Mouse (Mus musculus): ENCODE measurements at regions not wholly inside any gene's neighbourhood (a gene's known extent, or its start where the extent isn't known, plus 50 kb on each side); places are given as distances from the start of the nearest gene placed in this dataset.

DNA sequence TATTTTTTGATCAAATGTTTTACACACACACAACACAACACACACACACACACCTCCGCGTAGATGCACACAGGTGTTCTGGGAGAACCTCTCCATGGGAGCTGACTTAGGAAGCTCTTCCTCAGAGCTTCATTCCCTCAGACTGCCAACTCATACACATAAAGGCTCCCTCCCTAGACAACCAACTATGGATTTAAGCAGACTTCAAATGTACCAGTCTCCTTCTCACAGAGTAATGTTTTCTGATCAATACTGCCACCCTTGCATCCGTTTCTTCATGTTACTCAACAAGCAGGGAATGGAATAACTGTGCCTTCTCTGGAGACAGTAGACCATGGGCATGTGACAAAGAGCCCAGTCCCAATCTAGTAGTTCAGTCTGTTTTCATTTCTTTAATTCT lies 219.0 kb downstream of the Mef2c start:
- Histone ChIP-seq H3K27me3 (replicated peaks; ENCODE audit: control insufficient read depth, insufficient read depth, low read length) (no peaks in the 10 kb centered on the region), H3K9ac (ENCODE audit: low read length) (peak overlapping the region; percentile 100), H3K9me3 (replicated peaks; ENCODE audit: control insufficient read depth, low read length) (no peaks in the 10 kb centered on the region), H3K27ac (ENCODE audit: low read depth, low read length) (peak overlapping the region; percentile 100), H3K4me1 (ENCODE audit: control insufficient read depth, insufficient read depth, low read length) (no peaks in the 10 kb centered on the region), H3K36me3 (ENCODE audit: control insufficient read depth, insufficient read depth, low read length) (peaks cover 9% of the 10 kb centered on the region; the same call in 1 of the 2 replicates), H3K4me3 (ENCODE audit: low read depth, low read length) (peak overlapping the region; percentile 78), H3K4me2 (ENCODE audit: low read length) (peak overlapping the region; percentile 86)
- DNase-seq (ENCODE audit: low spot score) (peak; percentile 63), ATAC-seq (no peak)
- WGBS = 6% methylated on average over 3 of the region's 3 CpGs

DNA sequence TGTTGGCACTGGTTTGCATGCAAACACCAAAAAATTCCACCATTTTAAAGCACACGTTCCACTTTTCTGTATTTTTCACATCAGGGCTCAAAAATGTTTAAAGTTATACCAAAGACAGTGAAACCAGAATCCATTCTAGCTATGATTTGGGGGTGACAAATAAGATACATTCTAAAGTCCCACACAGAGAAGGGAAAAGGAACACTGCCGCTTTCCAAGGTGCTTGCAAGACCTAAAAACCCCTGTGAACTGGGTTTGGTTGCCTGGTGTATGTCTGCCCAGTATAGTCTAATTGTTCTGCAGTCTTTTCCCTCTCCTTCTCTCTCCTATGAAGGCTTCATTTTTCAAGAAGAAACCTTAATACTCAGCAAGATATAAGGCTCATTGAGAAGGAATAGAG lies 219.6 kb downstream of the Mef2c start:
- Histone ChIP-seq H3K9ac (ENCODE audit: low read length) (peak overlapping the region; percentile 100), H3K4me2 (ENCODE audit: low read length) (peak overlapping the region; percentile 86), H3K36me3 (ENCODE audit: control insufficient read depth, insufficient read depth, low read length) (peaks cover 12% of the 10 kb centered on the region; the same call in 1 of the 2 replicates), H3K9me3 (replicated peaks; ENCODE audit: control insufficient read depth, low read length) (no peaks in the 10 kb centered on the region), H3K27ac (ENCODE audit: low read depth, low read length) (peak overlapping the region; percentile 100), H3K4me1 (ENCODE audit: control insufficient read depth, insufficient read depth, low read length) (no peaks in the 10 kb centered on the region), H3K27me3 (replicated peaks; ENCODE audit: control insufficient read depth, insufficient read depth, low read length) (no peaks in the 10 kb centered on the region), H3K4me3 (ENCODE audit: low read depth, low read length) (peak overlapping the region; percentile 78)
- WGBS = 6% methylated on average over 2 of the region's 2 CpGs
- ATAC-seq (no peak), DNase-seq (ENCODE audit: low spot score) (peak; percentile 47)

DNA sequence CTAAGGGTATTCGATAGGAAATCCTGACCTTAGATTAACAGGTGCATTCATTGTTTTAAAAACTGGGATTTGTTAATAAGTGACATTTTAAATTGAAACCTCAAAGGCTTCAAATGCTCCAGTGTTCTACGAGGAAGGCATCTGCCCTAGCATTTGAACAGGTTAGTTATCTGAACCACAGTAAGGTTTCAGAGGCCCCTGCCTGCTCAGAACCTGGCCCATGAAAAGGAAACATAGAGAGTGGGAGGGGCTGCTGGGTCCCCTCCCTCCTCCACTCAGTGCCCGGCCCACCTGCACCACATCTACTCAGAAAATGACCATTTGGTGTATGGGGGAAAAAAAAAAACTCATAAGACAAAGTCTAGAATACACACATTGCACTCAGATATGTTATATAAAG lies 220.4 kb downstream of the Mef2c start:
- Histone ChIP-seq H3K27ac (ENCODE audit: low read depth, low read length) (peak overlapping the region; percentile 100), H3K9me3 (replicated peaks; ENCODE audit: control insufficient read depth, low read length) (no peaks in the 10 kb centered on the region), H3K27me3 (replicated peaks; ENCODE audit: control insufficient read depth, insufficient read depth, low read length) (no peaks in the 10 kb centered on the region), H3K4me2 (ENCODE audit: low read length) (peak overlapping the region; percentile 86), H3K9ac (ENCODE audit: low read length) (peak overlapping the region; percentile 100), H3K4me1 (ENCODE audit: control insufficient read depth, insufficient read depth, low read length) (no peaks in the 10 kb centered on the region), H3K36me3 (ENCODE audit: control insufficient read depth, insufficient read depth, low read length) (peaks cover 10% of the 10 kb centered on the region; the same call in 1 of the 2 replicates), H3K4me3 (ENCODE audit: low read depth, low read length) (peak overlapping the region; percentile 78)
- 3% methylated on average over 3 of the region's 3 CpGs for WGBS
- ATAC-seq (no peak), DNase-seq (ENCODE audit: low spot score) (peak; percentile 78)

DNA sequence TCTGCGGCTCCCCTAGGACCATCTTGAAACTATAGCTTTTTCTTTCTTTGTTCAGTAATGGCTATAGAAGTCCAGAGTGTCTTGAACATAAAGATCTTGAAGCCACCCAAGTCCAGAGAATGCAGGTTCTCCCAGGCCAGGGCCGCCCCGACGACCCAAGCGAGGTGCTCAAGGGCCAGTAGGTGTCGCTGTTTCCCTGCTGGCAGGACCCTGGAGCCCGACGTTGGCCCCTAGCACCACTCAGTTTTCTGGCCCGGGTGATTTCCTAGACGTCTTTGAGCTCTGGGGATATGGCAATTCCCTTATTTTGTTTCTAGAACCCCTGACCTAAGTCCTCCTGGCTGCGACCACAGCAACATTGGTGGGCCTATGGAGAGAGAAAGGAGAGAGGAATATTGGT lies 221.2 kb downstream of the Mef2c start:
- WGBS = 1% methylated on average over 11 of the region's 11 CpGs

DNA sequence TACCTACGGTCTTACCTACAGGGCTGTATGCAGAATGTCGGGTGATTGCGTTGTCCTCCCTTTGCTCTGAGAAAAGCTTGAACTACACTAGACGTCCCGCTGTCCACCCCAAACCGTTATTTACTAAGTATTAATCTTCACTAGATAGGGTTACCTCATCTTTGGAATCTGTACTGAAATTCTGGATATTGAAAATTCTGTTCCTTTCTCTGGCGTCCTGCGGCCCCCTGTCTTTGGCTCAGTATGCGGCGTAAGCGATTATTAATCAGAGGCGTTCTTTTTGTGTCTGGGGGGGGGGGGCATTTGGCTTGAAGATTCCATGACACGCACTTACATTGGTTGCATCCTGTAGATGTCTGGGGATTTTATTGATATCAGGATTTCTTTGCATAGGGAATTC lies 222.0 kb downstream of the Mef2c start:
- Histone ChIP-seq H3K27ac (ENCODE audit: low read depth, low read length) (peak overlapping the region; percentile 100), H3K9ac (ENCODE audit: low read length) (peak overlapping the region; percentile 100), H3K4me1 (ENCODE audit: control insufficient read depth, insufficient read depth, low read length) (no peaks in the 10 kb centered on the region), H3K4me2 (ENCODE audit: low read length) (peak overlapping the region; percentile 86), H3K4me3 (ENCODE audit: low read depth, low read length) (peak overlapping the region; percentile 78), H3K36me3 (ENCODE audit: control insufficient read depth, insufficient read depth, low read length) (peaks cover 22% of the 10 kb centered on the region), H3K27me3 (replicated peaks; ENCODE audit: control insufficient read depth, insufficient read depth, low read length) (no peaks in the 10 kb centered on the region), H3K9me3 (replicated peaks; ENCODE audit: control insufficient read depth, low read length) (no peaks in the 10 kb centered on the region)
- WGBS = under 1% methylated on average over 13 of the region's 13 CpGs
- ATAC-seq (no peak), DNase-seq (ENCODE audit: low spot score) (peak; percentile 74)

More for the DNA sequence above, 221.2 kb downstream of the Mef2c start:
- peaks cover 14% of the 10 kb centered on the region for H3K36me3 ChIP-seq (ENCODE audit: control insufficient read depth, insufficient read depth, low read length)
- peak; percentile 24 for ATAC-seq
- H3K4me1 ChIP-seq (ENCODE audit: control insufficient read depth, insufficient read depth, low read length) = no peaks in the 10 kb centered on the region
- peak; percentile 95 for DNase-seq (ENCODE audit: low spot score)
- H3K27ac ChIP-seq (ENCODE audit: low read depth, low read length) = peak overlapping the region; percentile 100
- H3K4me3 ChIP-seq (ENCODE audit: low read depth, low read length) = peak overlapping the region; percentile 78
- no peaks in the 10 kb centered on the region for H3K9me3 ChIP-seq (replicated peaks; ENCODE audit: control insufficient read depth, low read length)
- peak overlapping the region; percentile 100 for H3K9ac ChIP-seq (ENCODE audit: low read length)
- H3K4me2 ChIP-seq (ENCODE audit: low read length) = peak overlapping the region; percentile 86
- H3K27me3 ChIP-seq (replicated peaks; ENCODE audit: control insufficient read depth, insufficient read depth, low read length) = no peaks in the 10 kb centered on the region

DNA sequence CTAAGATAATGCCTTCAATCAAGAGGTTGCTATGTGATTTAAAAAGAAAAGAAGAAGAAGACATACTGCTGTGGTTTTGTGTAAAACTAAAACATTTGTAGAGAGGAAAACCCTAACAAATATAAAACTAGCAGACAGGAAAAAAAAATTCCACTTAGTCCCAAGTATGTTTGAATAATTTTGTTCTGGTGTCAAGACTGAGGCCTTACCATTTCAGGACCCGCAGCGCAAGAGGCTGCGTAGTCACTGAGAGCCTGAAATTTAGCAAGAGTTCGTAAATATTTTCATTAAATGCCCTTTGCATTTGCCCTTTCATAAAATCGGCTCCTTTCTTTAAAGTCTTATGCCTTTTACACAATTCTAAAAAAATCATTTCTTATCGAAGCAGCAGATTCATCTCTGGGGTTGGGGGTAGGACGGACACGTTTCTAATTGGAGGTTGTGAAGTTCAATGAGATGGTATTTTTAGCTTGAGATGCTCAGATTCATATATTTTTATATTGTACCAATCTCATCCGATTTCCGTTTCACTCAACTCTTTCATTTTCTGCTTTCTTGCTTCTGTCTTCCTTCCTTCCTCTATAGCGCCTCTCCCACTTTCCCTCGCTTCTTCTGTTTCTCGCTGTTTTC lies 222.6 kb downstream of the Mef2c start:
- 1% methylated on average over 13 of the region's 13 CpGs for WGBS

DNA sequence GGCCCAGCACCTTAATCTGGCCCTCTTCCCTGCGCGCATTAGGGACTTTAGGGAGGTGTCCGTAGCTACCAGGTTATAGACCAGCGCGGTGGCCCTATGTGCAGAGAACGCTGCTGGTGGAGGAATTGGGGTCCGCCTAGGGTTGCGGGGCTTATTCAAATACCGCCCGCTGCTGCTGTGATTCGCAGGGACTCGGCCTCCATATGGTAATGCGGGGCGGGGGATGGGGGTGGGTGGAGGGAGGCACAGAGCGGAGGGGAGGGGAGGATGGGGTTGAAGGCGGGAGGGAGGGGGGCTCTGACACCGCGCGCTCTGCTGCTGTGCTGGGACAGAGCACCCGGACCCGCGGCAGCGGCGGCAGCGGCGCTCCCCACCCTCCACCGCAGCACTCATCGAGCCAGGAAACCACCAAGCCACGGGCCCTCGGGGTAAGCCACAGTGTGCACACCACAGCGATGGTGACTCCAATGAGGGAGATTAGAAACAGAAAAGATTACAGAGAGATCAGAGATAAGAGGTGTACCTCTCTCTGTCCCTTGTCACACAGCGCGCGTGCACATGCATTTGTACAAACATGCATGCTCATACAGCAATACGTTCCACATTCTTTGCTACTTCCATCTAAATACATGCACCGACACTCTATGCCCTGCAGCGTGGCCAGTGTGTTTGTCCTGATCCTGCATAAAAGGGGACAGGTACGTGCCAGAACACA lies 223.4 kb downstream of the Mef2c start:
- Histone ChIP-seq H3K4me1 (ENCODE audit: control insufficient read depth, insufficient read depth, low read length) (no peaks in the 10 kb centered on the region), H3K9ac (ENCODE audit: low read length) (peak overlapping the region; percentile 100), H3K4me2 (ENCODE audit: low read length) (peak overlapping the region; percentile 86), H3K4me3 (ENCODE audit: low read depth, low read length) (peak overlapping the region; percentile 78), H3K27me3 (replicated peaks; ENCODE audit: control insufficient read depth, insufficient read depth, low read length) (no peaks in the 10 kb centered on the region), H3K36me3 (ENCODE audit: control insufficient read depth, insufficient read depth, low read length) (peaks cover 25% of the 10 kb centered on the region), H3K9me3 (replicated peaks; ENCODE audit: control insufficient read depth, low read length) (no peaks in the 10 kb centered on the region), H3K27ac (ENCODE audit: low read depth, low read length) (peak overlapping the region; percentile 100)
- ATAC-seq (peak; percentile 53), DNase-seq (ENCODE audit: low spot score) (peak; percentile 95)
- WGBS = under 1% methylated on average over 36 of the region's 38 CpGs

More for the DNA sequence above, 222.6 kb downstream of the Mef2c start:
- H3K27ac ChIP-seq (ENCODE audit: low read depth, low read length) = peak overlapping the region; percentile 100
- H3K9me3 ChIP-seq (replicated peaks; ENCODE audit: control insufficient read depth, low read length) = no peaks in the 10 kb centered on the region
- no peak for ATAC-seq
- H3K4me1 ChIP-seq (ENCODE audit: control insufficient read depth, insufficient read depth, low read length) = no peaks in the 10 kb centered on the region
- H3K36me3 ChIP-seq (ENCODE audit: control insufficient read depth, insufficient read depth, low read length) = peaks cover 24% of the 10 kb centered on the region
- peak overlapping the region; percentile 78 for H3K4me3 ChIP-seq (ENCODE audit: low read depth, low read length)
- H3K4me2 ChIP-seq (ENCODE audit: low read length) = peak overlapping the region; percentile 86
- H3K9ac ChIP-seq (ENCODE audit: low read length) = peak overlapping the region; percentile 100
- H3K27me3 ChIP-seq (replicated peaks; ENCODE audit: control insufficient read depth, insufficient read depth, low read length) = no peaks in the 10 kb centered on the region
- peak; percentile 51 for DNase-seq (ENCODE audit: low spot score)

DNA sequence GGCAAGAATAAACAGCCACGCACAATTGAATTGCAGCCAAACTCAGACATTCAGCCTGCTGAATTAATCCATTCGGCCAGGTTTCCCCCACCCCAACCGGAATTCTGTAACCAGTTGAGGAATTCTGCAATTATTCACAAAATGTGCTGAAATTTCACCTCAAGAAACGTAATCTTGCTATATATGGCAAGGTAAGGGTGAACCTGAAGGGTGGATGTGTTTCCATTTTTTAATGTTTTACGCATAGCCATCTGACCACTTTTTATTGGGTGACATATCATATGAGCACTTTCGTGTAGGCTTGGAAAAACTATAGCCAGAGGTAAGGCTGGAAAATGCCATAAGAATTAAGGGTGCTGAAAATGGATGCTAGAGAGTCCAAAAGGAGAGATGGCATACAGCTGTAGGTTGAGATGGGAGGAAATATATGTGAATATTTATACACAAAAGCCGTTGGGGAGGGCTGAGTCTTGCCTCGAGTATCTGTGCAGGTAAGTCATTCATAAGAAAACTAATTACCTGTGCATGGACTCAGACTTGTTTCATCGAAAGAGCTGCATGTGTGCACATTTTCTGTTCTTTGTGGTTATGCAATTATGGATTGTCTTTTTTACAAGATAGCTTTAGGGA lies 224.0 kb downstream of the Mef2c start:
- no peaks in the 10 kb centered on the region for H3K27me3 ChIP-seq (replicated peaks; ENCODE audit: control insufficient read depth, insufficient read depth, low read length)
- DNase-seq (ENCODE audit: low spot score) = peak; percentile 57
- under 1% methylated on average over 9 of the region's 9 CpGs for WGBS

More for the DNA sequence above, 224.0 kb downstream of the Mef2c start:
- Histone ChIP-seq H3K4me3 (ENCODE audit: low read depth, low read length) (peak overlapping the region; percentile 78), H3K9ac (ENCODE audit: low read length) (peak overlapping the region; percentile 100), H3K36me3 (ENCODE audit: control insufficient read depth, insufficient read depth, low read length) (peaks cover 31% of the 10 kb centered on the region), H3K27ac (ENCODE audit: low read depth, low read length) (peak overlapping the region; percentile 100), H3K9me3 (replicated peaks; ENCODE audit: control insufficient read depth, low read length) (no peaks in the 10 kb centered on the region), H3K4me1 (ENCODE audit: control insufficient read depth, insufficient read depth, low read length) (no peaks in the 10 kb centered on the region), H3K4me2 (ENCODE audit: low read length) (peak overlapping the region; percentile 86)
- ATAC-seq = no peak
